Mouse (Mus musculus) hindlimb bud, embryonic 11.5 days (tissue): ENCODE measurements at regions not wholly inside any gene's neighbourhood (a gene's known extent, or its start where the extent isn't known, plus 50 kb on each side); places are given as distances from the start of the nearest gene placed in this dataset.

ENCODE experiments used
- DNase-seq: peaks from one replicate; pipeline ENCODE4 v3.0.0-alpha.2; 2012; ENCODE audit warnings: low read depth, low spot score; ENCODE audit errors: extremely low spot score

GRCm38 (mm10) chr5:75248279-75248678 is 96.2 kb downstream of the Pdgfra start:
- no peak for DNase-seq

GRCm38 (mm10) chr5:75249671-75250070 is 97.6 kb downstream of the Pdgfra start:
- no peak for DNase-seq

DNA sequence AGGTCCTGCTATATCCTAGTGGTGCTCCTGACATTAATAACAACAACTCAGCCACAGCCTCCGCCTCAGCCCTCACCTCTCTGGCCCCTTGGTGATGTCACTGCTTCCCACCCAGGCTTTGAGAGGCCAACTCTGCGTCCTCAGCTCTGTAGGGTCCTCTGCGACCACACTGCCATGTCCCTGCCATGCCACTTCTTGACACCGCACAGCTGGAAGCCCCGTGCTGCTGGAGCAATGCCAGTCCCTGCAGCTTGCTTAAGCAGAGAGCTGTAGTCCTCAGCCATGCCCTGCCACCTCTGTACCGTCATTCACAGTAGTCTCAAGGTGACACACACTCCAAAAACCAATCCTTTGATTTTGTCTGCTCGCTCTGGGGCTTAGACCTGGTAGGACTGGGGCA is 101.3 kb downstream of the Pdgfra start:
- no peak for DNase-seq

GRCm38 (mm10) chr5:75253830-75254229 is 101.7 kb downstream of the Pdgfra start:
- no peak for DNase-seq

DNA sequence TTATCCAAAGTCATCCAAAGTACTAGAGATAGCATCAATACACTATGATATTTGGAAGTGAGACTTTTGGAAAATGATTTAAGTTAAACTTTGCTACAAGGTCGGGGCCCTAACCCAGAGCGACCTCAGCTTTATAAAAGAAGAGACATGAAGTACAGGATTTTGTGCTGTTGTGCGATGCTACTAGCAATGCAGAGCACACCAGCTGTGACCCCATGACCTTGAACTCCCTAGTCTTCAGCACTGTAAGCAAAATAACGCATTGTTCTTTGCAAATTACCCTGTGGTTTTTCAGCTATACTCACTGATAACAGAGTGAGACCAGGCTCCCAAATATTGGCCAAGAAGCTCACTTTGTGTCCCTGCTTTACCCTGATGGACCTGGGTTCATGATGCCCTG is 104.1 kb downstream of the Pdgfra start:
- DNase-seq: no peak

GRCm38 (mm10) chr5:75257067-75257466 is 105.0 kb downstream of the Pdgfra start:
- DNase-seq: no peak

DNA sequence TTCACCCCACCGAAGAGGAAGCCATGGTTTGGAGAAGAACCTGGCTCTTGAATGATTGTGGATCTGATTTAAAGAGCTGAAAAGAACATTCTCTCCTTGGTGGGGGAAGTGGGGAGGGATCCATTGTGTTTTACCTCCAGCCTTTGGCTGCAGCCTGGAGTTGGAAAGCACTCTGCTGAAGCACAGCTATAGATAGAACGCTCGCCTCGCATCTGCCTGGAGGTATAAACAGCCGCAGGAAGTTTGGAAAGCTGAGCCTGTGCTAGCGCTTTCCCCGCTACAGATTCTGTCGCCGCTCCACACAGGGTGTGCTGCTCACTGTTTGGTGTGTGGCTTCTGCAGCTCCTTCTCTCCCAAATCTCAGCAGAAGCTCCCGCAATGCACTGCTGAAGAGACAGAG is 108.2 kb downstream of the Pdgfra start:
- no peak for DNase-seq

- DNase-seq: no peak
Observed at GRCm38 (mm10) chr5:75266111-75266676, 114.1 kb downstream of the Pdgfra start.

DNA sequence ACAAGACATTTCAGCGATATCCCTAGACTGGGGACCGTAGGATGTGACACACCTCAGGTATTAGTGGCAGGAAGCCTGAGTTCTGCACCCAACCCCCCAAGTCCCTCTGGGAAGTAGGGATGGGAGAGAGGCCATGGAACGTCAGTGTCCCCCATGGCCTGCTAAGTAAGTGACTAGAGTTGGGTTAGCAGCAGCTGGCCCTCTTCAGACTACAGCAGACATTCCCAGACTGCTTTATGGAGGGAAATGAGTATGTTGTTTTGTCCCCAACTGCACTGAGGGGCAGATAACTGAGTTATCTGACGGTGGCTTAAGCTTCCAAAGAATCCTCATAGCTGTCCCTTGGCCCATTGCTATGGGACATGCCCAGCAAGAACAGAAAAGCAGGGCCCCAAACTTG is 114.8 kb downstream of the Pdgfra start:
- DNase-seq: no peak

GRCm38 (mm10) chr5:75267766-75268165 is 115.7 kb downstream of the Pdgfra start:
- no peak for DNase-seq

GRCm38 (mm10) chr5:75278041-75278440 is 125.9 kb downstream of the Pdgfra start:
- DNase-seq: no peak

DNA sequence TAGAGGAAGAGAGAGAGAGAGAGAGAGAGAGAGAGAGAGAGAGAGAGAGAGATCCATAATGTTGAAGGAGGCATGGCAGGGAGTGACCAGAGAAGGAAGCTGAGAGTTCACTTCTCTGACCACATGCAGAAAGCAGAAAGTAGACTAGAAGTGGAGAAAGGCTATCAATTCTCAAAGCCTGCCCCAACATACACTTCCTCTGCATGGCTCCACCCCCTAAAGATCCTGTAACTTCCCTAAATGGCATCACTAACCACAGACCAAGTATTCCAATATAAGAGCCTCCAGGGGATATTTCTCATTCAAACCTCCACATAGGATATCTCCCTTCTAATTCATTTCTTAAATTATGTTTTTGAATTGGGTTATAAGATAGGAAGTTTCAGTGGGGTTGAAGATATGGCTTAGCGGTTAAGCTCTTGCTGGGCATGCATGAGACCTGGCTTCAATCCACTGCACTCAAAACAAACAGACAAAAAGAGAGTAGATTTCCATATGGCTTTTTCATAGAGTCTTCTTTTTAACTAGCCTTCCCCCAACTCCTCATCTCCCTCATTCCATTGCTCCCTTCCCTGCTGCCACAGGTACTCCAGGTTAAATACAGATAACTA is 127.6 kb downstream of the Pdgfra start:
- no peak for DNase-seq

GRCm38 (mm10) chr5:75280698-75281097 is 128.6 kb downstream of the Pdgfra start:
- DNase-seq: no peak

GRCm38 (mm10) chr5:75281510-75281909 is 129.4 kb downstream of the Pdgfra start:
- DNase-seq: no peak

DNA sequence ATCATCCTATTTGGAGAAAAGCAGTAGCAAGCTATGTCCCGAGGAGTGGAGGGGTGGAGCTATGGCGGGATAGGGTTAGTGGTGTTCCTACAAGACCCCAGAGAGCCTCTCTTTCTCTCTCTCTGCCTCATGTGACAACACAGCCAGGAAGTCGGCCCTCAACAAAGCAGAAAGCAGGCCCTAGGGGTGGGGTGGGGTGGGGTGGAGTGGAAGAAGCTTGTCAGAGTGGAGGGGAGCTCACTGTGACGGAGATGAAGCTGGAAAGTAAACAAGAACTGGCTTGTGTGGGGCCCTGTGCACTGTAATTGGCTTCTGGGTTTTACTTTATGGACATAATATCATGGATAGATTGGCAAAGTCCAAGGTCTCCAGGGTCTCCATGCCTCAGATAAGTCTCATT is 130.5 kb downstream of the Pdgfra start:
- DNase-seq: no peak

GRCm38 (mm10) chr5:75283841-75284240 is 131.7 kb downstream of the Pdgfra start:
- DNase-seq: no peak

DNA sequence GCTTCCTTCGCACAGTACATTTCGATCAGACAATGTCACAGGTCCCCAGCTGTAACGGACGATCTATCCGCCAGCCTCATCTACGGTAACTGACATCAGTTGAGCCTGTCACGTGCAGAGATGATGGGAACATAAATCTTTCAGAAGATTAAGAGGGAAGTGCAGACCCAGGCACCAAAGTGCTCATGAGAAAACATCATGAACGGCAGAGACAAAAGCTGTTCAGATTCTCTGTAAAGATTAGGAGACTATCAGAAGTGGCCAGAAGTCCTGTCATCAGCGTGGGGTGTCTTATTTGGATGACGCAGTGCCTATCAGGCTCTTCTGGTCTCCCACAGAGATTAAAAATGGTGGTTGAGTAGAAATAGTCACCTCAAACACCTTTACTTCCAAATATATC is 133.9 kb downstream of the Pdgfra start:
- no peak for DNase-seq

DNA sequence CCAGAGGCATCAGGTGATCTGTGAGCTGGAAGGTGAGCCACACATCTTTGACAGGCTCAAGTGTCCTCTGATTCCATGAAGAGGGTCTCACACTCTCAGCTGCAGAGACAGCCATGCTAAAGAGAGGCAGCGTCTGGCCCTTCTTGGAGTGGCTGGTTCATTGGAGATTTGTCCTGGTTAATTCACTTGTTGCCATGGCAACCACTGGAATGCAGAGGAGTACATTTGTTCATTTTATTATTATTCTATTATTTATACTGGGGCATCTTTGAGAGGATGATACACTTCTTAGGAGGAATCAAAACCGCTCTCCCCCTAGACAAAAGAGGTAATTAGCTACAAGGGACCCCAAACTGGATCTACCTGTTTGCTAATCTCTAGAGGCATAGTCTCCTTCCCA is 143.6 kb downstream of the Pdgfra start:
- no peak for DNase-seq

GRCm38 (mm10) chr5:75312897-75313296 is 160.8 kb downstream of the Pdgfra start:
- no peak for DNase-seq

DNA sequence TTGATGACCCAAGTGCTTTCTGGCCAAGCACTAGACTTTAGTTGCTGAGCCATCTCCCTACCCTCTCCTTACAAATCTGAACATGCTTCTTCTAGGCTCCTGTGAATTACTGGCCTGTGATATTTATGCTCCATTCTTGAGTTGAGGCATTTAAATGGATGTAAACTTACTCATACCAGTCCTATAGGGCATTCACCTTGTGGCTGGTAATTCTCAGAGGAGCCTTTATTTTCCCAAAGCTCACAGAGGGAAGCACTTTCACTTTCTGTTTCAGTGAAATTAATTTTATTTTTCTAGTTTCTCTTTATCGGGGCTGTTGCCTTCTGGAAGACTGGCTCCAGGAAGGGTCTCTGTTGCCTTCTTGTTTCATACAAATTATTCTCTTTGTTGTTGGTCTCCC is 163.9 kb downstream of the Pdgfra start:
- DNase-seq: no peak

GRCm38 (mm10) chr5:75320536-75320935 is 168.4 kb downstream of the Pdgfra start:
- no peak for DNase-seq

DNA sequence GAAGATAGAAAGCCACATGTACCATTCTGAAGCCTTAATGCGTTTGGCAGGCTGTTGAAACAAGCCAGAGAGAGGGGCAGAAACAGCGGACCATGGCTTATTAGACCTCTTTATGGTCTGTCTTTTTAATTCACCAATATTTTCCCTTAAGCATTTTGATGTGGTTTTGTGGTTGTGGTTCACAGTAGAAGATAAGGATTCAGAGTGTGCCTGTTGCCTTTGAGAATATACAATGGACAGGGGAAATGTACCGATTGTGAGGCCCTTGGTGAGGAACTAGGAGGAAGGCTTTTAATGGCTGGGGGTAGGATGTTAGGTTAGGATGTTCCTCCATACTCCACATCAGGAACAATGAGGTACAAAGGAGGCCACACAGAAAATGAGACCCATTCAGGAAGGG is 182.0 kb downstream of the Pdgfra start:
- no peak for DNase-seq

DNA sequence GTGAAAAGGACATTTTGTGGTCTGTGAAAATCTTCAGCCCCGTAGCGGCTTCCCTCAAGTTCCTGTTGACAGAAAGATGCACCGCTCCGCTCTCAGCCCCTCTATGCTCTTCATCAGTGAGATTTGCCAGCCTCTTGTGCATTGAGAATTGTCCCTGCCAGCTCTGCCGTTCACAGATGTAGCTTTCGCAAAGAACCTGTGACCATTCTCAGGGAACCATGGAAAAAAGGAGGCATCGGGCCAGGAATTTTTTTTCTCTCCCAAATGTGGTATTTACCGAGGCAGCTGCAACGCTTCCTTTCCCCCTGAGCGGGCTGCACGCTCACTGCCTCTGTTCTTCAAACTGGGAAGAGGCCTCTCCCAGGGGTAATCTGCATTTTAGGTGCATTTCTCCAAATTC is 184.4 kb downstream of the Pdgfra start:
- DNase-seq: no peak
